Mouse (Mus musculus) erythroblast, embryonic 14.5 days (primary cell): ENCODE measurements around the gene Kifc5b.

ENCODE experiments used
- GATA1 ChIP-seq: IDR thresholded peaks from 2 replicates; pipeline ENCODE4 v1.6.1; 2012; ENCODE audit warnings: low read length, inconsistent platforms, mixed read lengths
- TAL1 ChIP-seq: IDR thresholded peaks from 3 replicates; pipeline ENCODE4 v1.6.1; 2012; ENCODE audit warnings: low read length, inconsistent platforms, mixed read lengths

- TF ChIP-seq GATA1 (no peak), TAL1 (no peak)
Observed at GRCm38 (mm10) chr17:26949051-26949577, 32.2 kb downstream of the Kifc5b start.
